Mouse (Mus musculus) adrenal gland, postnatal 0 days (tissue): ENCODE measurements around the gene Atxn7l2. TPM values are rescaled to one million over a fixed set of nuclear protein-coding genes. Genes with fewer than 3 reads are reported as not detected.

Experiments used
- polyA plus RNA-seq: library from polyadenylated mRNA; unstranded; fragments of >200 nt; fragmentation: Nextera tagmentation; extraction: Ambion mirVana; gene quantifications from 2 replicates; pipeline ENCODE4 v1.2.1, GENCODE M21; 2015

The Atxn7l2 gene
- polyA plus RNA-seq, result 5.4 and 6.5 TPM in 2 replicates

GRCm38 (mm10) chr3:108210771-108211139 is at the start of gene Atxn7l2:
Gene Atxn7l2, minus strand, starts transcription at chr3:108210934.

GRCm38 (mm10) chr3:108256719-108257637 is 46.2 kb upstream of the Atxn7l2 start, which contains the start of gene Psma5:
Gene Psma5, plus strand, starts transcription at chr3:108256926.

GRCm38 (mm10) chr3:108226558-108227350 is 16.0 kb upstream of the Atxn7l2 start, which contains the start of gene Sypl2:
Gene Sypl2, minus strand, starts transcription at chr3:108226648.

GRCm38 (mm10) chr3:108200329-108201323 is 10.1 kb downstream of the Atxn7l2 start, which contains the start of gene Cyb561d1:
Gene Cyb561d1, minus strand, starts transcription at chr3:108201212.

GRCm38 (mm10) chr3:108186098-108187047 is 24.4 kb downstream of the Atxn7l2 start, which contains the start of gene Amigo1:
Gene Amigo1, plus strand, starts transcription at chr3:108186335.

GRCm38 (mm10) chr3:108154656-108155055 is 56.1 kb downstream of the Atxn7l2 start, which contains the start of gene Gpr61:
Gene Gpr61, minus strand, starts transcription at chr3:108154882.

Other genes starting within 250 kb of the Atxn7l2 start
- 0.62 and 0.68 TPM in 2 replicates for gene Gstm3, start 241.7 kb downstream of the Atxn7l2 start, polyA plus RNA-seq
- gene Gstm2, start 224.5 kb downstream of the Atxn7l2 start, polyA plus RNA-seq, result 126 and 199 TPM in 2 replicates
- 165 and 212 TPM in 2 replicates for gene Gstm1, start 193.0 kb downstream of the Atxn7l2 start, polyA plus RNA-seq
- 19.7 and 23.4 TPM in 2 replicates for gene Gstm4, start 166.0 kb downstream of the Atxn7l2 start, polyA plus RNA-seq
- 27.7 and 44.6 TPM in 2 replicates for gene Ampd2, start 124.3 kb downstream of the Atxn7l2 start, polyA plus RNA-seq
- gene Gnat2, start 118.1 kb downstream of the Atxn7l2 start, polyA plus RNA-seq, result 3.8 and 7.2 TPM in 2 replicates
- gene Gnai3, start 64.8 kb downstream of the Atxn7l2 start, polyA plus RNA-seq, result 101 and 133 TPM in 2 replicates
- gene Gpr61, start 56.1 kb downstream of the Atxn7l2 start, polyA plus RNA-seq, result 0.17 and 0.60 TPM in 2 replicates
- gene Amigo1, start 24.6 kb downstream of the Atxn7l2 start, polyA plus RNA-seq, result 6.0 and 9.1 TPM in 2 replicates
- 1.9 and 2.9 TPM in 2 replicates for gene Cyb561d1, start 9.7 kb downstream of the Atxn7l2 start, polyA plus RNA-seq
- 0.24 and 0.91 TPM in 2 replicates for gene Sypl2, start 15.7 kb upstream of the Atxn7l2 start, polyA plus RNA-seq
- 278 and 286 TPM in 2 replicates for gene Psma5, start 46.0 kb upstream of the Atxn7l2 start, polyA plus RNA-seq
- gene Sort1, start 73.1 kb upstream of the Atxn7l2 start, polyA plus RNA-seq, result 4.6 and 6.2 TPM in 2 replicates
- 0.13 TPM in 1 of 2 replicates, not detected in the other for gene Mybphl, start 154.0 kb upstream of the Atxn7l2 start, polyA plus RNA-seq
- gene Psrc1, start 172.9 kb upstream of the Atxn7l2 start, polyA plus RNA-seq, result 11.5 and 11.7 TPM in 2 replicates
- 3.7 and 4.1 TPM in 2 replicates for gene Celsr2, start 204.6 kb upstream of the Atxn7l2 start, polyA plus RNA-seq
- gene Sars, start 234.3 kb upstream of the Atxn7l2 start, polyA plus RNA-seq, result 93.7 and 121 TPM in 2 replicates